Mouse (Mus musculus): Measurements from ENCODE around the gene Camk2b. TPM values are rescaled to one million over a fixed set of nuclear protein-coding genes. Genes with fewer than 3 reads are reported as not detected.

The Camk2b gene
- polyA plus RNA-seq, 1 experiment = 12.8 TPM

GRCm38 (mm10) chr11:5924699-5925098, 141.5 kb downstream of the Camk2b start:
- Histone ChIP-seq H3K27me3 (ENCODE audit: control insufficient read depth, insufficient read depth, low read length, poor library complexity, severe bottlenecking) (no peaks in the 10 kb centered on the region), H3K9ac (ENCODE audit: low read depth, poor library complexity, severe bottlenecking) (no peak overlapping the region), H3K27ac (ENCODE audit: insufficient read depth, low read length) (no peak overlapping the region), H3K4me1 (ENCODE audit: control insufficient read depth, insufficient read depth, low read length) (no peaks in the 10 kb centered on the region), H3K36me3 (ENCODE audit: control insufficient read depth, insufficient read depth, low read length, poor library complexity, severe bottlenecking) (no peaks in the 10 kb centered on the region), H3K4me3 (ENCODE audit: low read depth, low read length) (no peak overlapping the region), H3K9me3 (replicated peaks; ENCODE audit: control insufficient read depth, insufficient read depth, low read length, poor library complexity, severe bottlenecking) (no peaks in the 10 kb centered on the region; the same call in 1 of the 2 replicates)
- TF ChIP-seq EP300 (IDR thresholded peaks at IDR 0.05; ENCODE audit: insufficient read depth, low read depth, low read length) (no peak), POLR2A (IDR thresholded peaks at IDR 0.05; ENCODE audit: insufficient read depth, low read length) (no peak), CTCF (IDR thresholded peaks at IDR 0.05; ENCODE audit: low read depth, low read length) (no peak)

GRCm38 (mm10) chr11:5920323-5920960, 145.7 kb downstream of the Camk2b start:
- no peaks in the 10 kb centered on the region for H3K4me1 ChIP-seq (ENCODE audit: control insufficient read depth, insufficient read depth, low read length)
- H3K27ac ChIP-seq (ENCODE audit: insufficient read depth, low read length) = no peak overlapping the region
- H3K27me3 ChIP-seq (ENCODE audit: control insufficient read depth, insufficient read depth, low read length, poor library complexity, severe bottlenecking) = no peaks in the 10 kb centered on the region
- H3K9me3 ChIP-seq (replicated peaks; ENCODE audit: control insufficient read depth, insufficient read depth, low read length, poor library complexity, severe bottlenecking) = no peaks in the 10 kb centered on the region
- H3K9ac ChIP-seq (ENCODE audit: low read depth, poor library complexity, severe bottlenecking) = no peak overlapping the region
- TF ChIP-seq CTCF (IDR thresholded peaks at IDR 0.05; ENCODE audit: low read depth, low read length) = no peak
- TF ChIP-seq POLR2A (IDR thresholded peaks at IDR 0.05; ENCODE audit: insufficient read depth, low read length) = no peak
- no peak for TF ChIP-seq EP300 (IDR thresholded peaks at IDR 0.05; ENCODE audit: insufficient read depth, low read depth, low read length)
- 0 out of 2 replicates have a peak overlapping the region, but pooled peaks have one; percentile 15 for H3K4me3 ChIP-seq (ENCODE audit: low read depth, low read length)
- H3K36me3 ChIP-seq (ENCODE audit: control insufficient read depth, insufficient read depth, low read length, poor library complexity, severe bottlenecking) = no peaks in the 10 kb centered on the region

Other genes with a start within 250 kb of the Camk2b start
- 9.3 and 9.9 TPM in 2 replicates for gene Polm, start 228.3 kb downstream of the Camk2b start, polyA plus RNA-seq (2011; ENCODE audit: insufficient read depth, insufficient read length, low read depth, missing spikeins)
- 4.9 and 5.5 TPM in 2 replicates for gene Aebp1, start 204.4 kb downstream of the Camk2b start, polyA plus RNA-seq (2011; ENCODE audit: insufficient read depth, insufficient read length, low read depth, missing spikeins)
- gene Pold2, start 188.1 kb downstream of the Camk2b start, polyA plus RNA-seq (2011; ENCODE audit: insufficient read depth, insufficient read length, low read depth, missing spikeins) = 127 and 175 TPM in 2 replicates
- 1.4 TPM in 1 of 2 replicates, not detected in the other for gene Myl7, start 167.6 kb downstream of the Camk2b start, polyA plus RNA-seq (2011; ENCODE audit: insufficient read depth, insufficient read length, low read depth, missing spikeins)
- not detected in 2 replicates for gene Gck, start 116.3 kb downstream of the Camk2b start, polyA plus RNA-seq (2011; ENCODE audit: insufficient read depth, insufficient read length, low read depth, missing spikeins)
- gene Ykt6, start 110.7 kb downstream of the Camk2b start, polyA plus RNA-seq (2011; ENCODE audit: insufficient read depth, insufficient read length, low read depth, missing spikeins) = 53.7 and 60.3 TPM in 2 replicates
- gene A730071L15Rik, start 133.7 kb upstream of the Camk2b start, polyA plus RNA-seq (2011; ENCODE audit: insufficient read depth, insufficient read length, low read depth, missing spikeins) = 0.41 and 0.49 TPM in 2 replicates
- gene Nudcd3, start 134.1 kb upstream of the Camk2b start, polyA plus RNA-seq (2011; ENCODE audit: insufficient read depth, insufficient read length, low read depth, missing spikeins) = 77.6 and 78.2 TPM in 2 replicates
- gene Npc1l1, start 163.8 kb upstream of the Camk2b start, polyA plus RNA-seq (2011; ENCODE audit: insufficient read depth, insufficient read length, low read depth, missing spikeins) = 0.45 and 0.75 TPM in 2 replicates
- 60.4 and 62.7 TPM in 2 replicates for gene Ddx56, start 201.4 kb upstream of the Camk2b start, polyA plus RNA-seq (2011; ENCODE audit: insufficient read depth, insufficient read length, low read depth, missing spikeins)
- 38.5 and 41.5 TPM in 2 replicates for gene Tmed4, start 208.5 kb upstream of the Camk2b start, polyA plus RNA-seq (2011; ENCODE audit: insufficient read depth, insufficient read length, low read depth, missing spikeins)
- 75.7 and 77.6 TPM in 2 replicates for gene Ogdh, start 225.3 kb upstream of the Camk2b start, polyA plus RNA-seq (2011; ENCODE audit: insufficient read depth, insufficient read length, low read depth, missing spikeins)